Mouse (Mus musculus) left cerebral cortex, postnatal 10 days (tissue): ENCODE measurements around the gene Itga10. TPM values are rescaled to one million over a fixed set of nuclear protein-coding genes. Genes with fewer than 3 reads are reported as not detected.
A peak's percentile ranks its signal among the peaks of the same experiment; 100 is the strongest.
"Not testable (repeated sequence)": the region's sequence is repeated elsewhere in the genome, so short reads cannot be mapped to it uniquely, and the experiment has no call there.

Experiments
- DNase-seq, 2 experiments: peaks; one replicate each; pipeline ENCODE4 v3.0.0; 2021 to 2022; ENCODE audit warnings: low spot score in 2 of 2, mixed read lengths in 1 of 2; ENCODE audit errors: extremely low spot score in 1 of 2
- intact Hi-C: fragments of 180-260 bp; cut with DNase I; formaldehyde crosslinking; loops from one replicate; pipeline ENCODE4 v1.15.1; 2025
- total RNA-seq, 2 experiments: library from RNA; stranded (reverse); gene quantifications; 2 replicates each; pipeline ENCODE4 v1.2.3; 2021

Itga10 gene
- total RNA-seq, 2 experiments from 2014 or later = 1.4 to 1.9 TPM

DNA sequence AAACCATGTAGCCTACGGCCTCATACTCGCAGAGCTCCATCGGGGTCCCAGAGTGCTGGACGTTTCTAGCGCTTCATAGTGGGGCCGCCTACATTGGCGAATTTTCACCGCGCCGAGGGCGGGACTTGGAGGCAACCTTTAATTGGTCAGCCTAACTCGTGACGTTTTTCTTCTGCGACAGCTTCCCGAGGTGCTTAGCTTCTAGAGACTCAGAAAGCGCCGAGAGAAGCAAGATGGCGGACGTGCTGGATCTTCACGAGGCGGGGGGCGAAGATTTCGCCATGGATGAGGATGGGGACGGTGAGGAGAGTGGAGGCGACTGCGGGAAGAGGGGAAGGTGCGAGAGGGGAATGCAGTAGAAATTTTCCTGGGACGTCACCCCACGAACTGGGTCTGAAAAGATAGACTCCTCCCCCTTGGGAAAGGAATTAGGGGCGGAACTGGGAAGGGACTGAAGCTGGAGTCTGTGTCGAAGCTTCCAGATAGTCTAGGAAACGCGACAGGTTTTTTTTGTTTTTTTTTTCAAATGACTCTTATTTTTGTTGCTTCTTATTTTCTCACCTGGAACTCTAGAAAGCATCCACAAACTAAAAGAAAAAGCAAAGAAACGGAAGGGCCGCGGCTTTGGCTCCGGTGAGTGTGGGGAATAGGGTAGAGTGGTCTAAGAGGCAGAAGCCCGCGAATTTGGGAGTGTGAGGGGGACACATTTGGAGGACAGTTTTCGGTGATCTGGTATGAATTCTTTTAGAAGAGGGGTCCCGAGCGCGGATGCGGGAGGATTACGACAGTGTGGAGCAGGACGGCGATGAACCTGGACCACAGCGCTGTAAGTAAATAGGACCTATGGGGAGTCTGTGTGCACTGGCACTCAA lies 15.4 kb upstream of the Itga10 start, which contains the start of gene Rbm8a:
Gene Rbm8a (plus strand): TSS at position 205 of the 872 bp plus-strand sequence.
- intact Hi-C loops = no loop called here
- DNase-seq = peak; percentile 97

DNA sequence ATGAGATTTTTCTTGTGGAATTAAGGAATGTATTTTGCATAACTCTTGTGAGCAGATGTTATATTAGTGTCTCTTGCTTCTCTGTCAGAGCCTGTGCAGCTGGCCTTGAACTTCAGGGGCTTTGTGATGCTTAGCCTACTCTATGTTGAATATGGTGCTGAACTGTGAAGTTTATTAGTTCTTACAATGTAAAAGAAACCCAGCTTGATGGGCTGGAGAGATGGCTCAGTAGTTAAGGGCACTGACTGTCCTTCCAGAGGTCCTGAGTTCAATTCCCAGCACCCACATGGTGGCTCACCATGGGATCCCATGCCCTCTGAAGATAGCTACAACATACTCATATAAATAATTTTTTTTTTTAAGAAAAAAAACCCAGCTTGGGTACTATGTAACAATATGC lies 13.3 kb upstream of the Itga10 start:
- intact Hi-C loops = no loop called here
- no peak for DNase-seq

DNA sequence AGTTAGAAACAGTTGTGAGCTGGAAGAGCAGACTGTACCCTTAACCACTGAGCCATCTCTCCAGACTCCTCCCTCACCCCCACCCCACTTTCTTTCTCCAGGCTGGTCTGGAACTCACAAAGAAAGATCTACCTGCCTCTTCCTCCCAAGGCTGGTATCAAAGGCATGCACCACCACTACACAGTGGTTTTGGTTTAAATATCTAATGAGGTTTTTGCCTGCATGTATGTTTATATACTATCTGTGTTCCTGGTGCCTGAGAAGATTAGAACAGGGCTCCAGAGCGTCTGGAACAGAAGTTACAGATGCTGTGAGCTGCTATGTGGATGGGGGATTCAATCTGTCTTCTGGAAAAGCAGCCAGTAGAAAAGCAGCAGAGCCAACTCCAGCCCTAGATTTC lies 11.4 kb upstream of the Itga10 start:
- intact Hi-C loops = no loop called here
- no peak for DNase-seq

DNA sequence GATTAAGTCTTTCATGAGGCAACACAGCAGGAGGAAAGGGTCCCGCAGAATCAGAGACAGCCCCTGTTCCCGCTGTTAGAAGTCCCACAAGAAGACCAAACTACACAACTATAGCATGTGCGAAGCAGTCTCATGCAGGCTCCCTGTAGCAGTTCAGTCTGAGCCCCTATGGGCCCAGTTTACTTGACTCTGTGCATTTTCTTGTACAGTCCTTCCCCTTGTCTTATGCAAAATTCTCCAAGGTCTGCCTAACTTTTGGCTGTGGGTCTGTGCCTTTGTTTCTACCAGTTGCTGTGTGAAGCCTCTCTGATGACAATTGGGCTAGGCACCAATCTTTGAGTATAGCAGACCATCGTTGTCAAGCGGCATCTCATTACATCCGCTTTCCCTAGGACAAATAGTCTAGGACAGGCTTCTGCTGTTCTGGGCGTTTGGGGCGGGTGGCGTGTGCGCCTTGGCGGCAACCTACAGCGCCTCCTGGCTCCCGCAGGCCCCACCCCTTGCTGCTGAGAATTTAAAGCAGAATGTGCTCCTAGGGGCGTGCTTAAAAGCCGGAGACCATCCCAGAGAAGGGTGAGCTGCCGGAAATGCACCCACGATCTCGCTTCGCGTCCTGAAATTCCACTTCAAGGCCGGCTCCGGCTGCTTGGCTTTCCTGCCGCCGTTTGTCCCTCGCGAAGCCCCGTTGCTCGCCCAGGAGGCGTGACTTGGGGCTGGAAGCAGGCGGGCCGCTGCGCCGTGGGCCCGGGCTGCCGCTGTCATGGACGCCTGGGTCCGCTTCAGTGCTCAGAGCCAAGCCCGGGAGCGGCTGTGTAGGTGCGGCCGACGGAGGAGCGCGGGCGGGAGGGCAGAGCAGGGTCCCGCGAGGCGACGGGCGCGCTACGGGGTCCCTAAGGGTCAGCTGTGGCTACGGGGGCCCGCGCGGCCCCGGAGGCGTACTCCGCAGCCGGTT lies 10.2 kb upstream of the Itga10 start, which contains the start of the genes Pex11b and Gm42957:
Gene Pex11b (plus strand): TSS at position 449 of the 952 bp plus-strand sequence.
Gene Gm42957 (plus strand): TSS at position 547 of the 952 bp plus-strand sequence.
- DNase-seq = peak; percentile 76 to 93
- intact Hi-C loops = loop anchor here (5.0 kb wide), 1 partner anchor 83 kb away; no protein-coding TSS in a partner anchor

DNA sequence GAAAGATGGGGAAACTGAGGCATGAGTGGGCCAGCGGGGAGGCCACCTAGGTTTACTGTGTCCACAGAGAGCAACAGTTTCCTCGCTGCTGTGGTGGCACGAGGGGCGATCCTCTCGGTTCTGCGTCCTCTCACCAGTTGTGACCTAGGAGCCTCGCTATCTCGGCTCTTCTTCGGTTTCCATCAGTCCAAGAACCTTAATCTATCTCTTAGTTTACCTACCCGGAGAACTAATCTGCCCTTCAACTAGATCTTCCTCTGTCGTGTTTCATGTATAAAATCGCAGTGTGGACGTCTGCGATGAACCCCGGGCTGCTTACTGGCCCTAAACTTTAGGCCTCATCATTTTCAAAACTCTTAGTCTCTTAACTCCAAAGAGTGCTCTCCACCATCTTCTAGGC lies 9.5 kb upstream of the Itga10 start:
- no peak for DNase-seq
- intact Hi-C loops = loop anchor here (5.0 kb wide), 1 partner anchor 84 kb away; no protein-coding TSS in a partner anchor

DNA sequence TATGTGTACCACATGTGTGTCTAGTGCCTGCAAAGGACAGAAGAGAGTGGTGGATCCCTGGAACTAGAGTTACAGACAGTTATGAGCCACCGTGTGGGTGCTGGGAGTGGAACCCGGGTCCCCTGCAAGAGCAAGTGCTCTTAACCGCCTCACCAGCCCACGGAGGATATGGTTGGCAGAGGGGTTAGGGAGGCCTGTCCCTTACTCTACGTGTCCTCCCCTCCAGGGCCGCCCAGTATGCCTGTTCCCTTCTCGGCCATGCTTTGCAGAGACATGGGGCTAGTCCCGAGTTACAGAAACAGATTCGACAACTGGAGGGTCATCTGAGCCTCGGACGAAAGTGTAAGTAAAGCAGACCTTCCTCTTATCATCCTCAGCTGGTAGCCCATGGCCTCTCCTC lies 8.9 kb upstream of the Itga10 start:
- intact Hi-C loops = loop anchor here (5.0 kb wide), 1 partner anchor 84 kb away; no protein-coding TSS in a partner anchor

DNA sequence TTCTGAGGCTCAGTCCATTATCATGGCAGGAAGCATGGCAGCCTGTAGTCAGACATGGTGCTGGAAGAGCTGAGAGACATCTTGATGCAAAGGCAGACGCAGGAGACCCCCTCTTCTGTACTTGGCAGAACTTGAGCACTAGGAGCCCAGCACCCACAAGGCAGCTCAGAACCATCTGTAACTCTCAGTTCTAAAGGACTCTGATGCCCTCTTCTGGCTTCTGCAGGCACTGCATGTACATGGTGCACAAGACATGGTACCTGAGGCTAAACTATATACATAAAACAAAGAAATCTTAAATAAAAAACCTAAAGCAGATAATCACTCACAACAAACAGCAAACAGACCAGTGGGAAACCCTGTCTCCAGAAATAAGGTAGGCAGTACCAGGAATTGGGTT lies 6.2 kb upstream of the Itga10 start:
- intact Hi-C loops = loop anchor here (5.0 kb wide), 1 partner anchor 87 kb away; no protein-coding TSS in a partner anchor
- peak in 1 of 2 experiments; percentile 52 for DNase-seq

More for the DNA sequence above, 8.9 kb upstream of the Itga10 start:
- DNase-seq = peak in 1 of 2 experiments; percentile 30

DNA sequence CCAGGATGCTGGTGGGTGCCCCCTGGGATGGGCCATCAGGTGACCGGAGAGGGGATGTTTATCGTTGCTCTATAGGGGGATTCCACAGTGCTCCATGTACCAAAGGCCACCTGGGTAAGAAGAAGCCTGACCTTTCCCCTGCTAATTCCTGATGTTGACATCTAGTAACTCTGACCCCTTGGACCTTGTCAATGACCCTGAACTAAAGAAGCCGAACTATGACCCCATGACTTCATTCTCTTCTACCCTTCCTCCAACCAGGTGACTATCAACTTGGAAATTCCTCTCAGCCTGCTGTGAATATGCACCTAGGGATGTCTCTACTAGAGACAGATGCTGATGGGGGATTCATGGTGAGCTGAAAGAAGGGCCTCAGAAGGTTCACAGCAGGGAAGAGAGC lies 2.0 kb downstream of the Itga10 start:
- no peak for DNase-seq
- intact Hi-C loops = no loop called here

DNA sequence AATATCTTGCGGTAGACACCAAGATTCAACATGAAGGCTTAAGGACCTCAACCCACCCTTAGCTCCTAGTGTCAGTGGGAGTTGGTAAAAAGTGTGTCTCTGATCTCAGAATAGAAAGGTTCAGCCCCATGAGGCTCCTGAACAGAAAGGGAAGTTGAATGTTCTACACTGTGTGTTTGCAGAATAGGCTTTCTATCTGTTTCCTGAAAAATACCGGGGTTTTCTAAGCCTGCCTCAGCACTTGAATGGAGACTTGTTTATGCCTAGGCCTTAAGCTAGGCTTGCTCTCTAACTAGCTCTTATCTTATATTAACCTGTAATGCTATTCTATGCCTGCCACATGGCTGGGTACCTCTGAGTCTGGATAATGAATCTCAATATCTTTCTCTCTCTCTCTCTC lies 15.5 kb downstream of the Itga10 start:
- DNase-seq = no peak
- intact Hi-C loops = no loop called here

DNA sequence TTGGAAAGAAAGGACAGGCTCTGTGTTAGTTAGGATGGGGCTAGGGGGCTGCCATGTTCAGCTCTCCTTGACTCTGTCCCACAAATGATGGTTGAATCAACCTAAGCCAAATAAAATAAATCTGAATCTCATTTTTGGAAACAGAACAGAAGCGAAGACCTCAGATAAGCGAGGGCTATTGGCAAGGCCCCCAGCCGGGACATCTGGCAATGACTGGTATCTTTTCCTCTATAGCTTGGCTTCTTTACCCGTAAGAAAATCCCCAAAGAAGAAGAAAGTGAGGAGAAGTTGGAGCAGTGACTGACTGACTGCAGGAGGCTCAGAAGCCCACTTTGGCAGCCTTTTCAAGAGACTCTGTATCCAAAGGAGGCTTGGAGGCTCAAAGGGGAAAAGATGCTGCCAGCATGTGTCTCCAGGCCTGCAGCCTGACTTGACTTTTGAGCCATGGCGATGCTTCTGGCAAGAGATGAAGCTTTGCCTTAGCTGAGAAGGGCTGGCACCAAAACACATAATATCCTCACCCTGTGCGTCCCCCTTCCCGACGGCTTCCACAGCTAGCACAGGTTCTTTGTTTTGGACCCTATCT lies 17.4 kb downstream of the Itga10 start:
- no peak for DNase-seq
- intact Hi-C loops = no loop called here

DNA sequence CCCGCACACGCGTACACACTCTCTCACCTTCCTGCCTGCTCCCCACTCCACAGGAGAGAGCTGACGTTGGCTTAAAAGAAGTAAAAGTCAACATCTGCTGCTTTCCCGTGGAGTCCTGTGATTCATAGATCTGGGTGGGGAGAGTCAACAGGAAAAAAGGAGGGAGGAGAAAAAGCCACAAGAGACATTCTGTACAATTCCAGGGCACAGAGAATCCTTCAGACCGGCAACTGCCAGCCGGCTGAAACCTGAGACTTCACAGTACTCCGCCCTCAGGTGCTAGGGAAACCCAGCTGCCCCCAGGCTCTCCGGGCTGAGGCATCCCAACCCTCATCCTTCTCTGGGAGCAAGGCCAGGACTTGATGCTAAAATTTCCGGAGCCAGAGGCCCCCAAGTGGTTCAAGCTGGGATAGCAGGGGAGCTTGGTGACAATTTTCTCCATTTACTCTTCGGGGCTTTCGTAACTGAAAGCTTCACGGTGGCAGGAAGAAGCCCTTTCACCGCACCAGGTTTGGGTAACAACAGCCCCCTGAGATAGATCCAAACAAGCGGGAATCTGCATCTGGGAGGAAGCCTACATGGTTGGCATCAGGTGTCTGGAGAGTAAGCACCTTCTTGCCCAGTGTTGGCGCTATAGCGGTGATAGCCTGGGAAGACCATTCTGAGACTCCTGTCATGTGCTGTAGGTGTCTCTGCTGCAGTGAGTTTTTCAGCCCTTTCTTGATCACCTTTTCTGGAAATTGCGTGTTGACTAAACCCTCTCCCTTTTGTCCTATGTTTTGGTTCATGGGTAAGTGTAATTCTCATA lies 18.3 kb downstream of the Itga10 start:
- intact Hi-C loops = no loop called here
- DNase-seq = peak; percentile 86

DNA sequence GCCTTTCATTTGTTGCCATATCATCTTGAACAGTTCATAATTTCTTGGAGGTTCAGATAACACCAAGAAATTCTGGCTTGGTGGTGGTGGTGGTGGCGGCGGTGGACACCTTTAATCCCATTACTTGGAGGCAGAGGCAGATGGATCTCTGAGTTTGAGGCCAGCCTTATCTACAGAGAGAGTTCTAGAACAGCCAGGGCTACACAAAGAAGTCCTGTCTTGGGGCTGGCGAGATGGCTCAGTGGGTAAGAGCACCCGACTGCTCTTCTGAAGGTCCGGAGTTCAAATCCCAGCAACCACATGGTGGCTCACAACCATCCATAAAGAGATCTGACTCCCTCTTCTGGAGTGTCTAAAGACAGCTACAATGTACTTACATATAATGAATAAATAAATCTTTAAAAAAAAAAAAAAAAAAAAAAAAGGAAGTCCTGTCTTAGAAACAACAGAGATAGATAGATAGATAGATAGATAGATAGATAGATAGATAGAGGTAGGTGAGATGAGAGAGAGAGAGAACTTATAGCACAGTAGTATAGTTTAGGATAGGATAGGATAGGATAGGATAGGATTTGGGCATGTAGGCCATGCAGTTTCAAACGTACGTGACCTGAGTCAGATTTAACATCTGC lies 20.5 kb downstream of the Itga10 start:
- DNase-seq, intact Hi-C loops: not testable (repeated sequence)

DNA sequence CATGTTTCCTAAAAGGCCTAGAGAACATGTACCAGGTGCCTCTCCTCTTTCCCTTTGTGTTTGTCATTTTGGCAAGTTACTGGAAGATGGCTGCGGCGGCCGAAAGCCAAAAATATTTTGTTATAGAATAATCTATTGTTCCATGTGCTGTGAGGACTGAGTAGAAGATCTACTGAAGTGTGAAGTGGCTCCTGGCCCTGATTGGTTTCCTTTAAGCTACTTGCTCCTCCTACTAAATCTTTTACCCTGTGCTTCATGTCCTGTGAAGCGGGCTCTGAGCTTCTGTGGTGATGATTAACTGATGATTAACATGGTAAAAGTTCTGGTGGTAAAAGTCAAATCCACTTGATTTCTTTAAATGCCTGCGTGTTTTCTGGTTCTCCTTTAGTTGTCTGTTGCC lies 21.5 kb downstream of the Itga10 start:
- intact Hi-C loops = no loop called here
- no peak for DNase-seq

DNA sequence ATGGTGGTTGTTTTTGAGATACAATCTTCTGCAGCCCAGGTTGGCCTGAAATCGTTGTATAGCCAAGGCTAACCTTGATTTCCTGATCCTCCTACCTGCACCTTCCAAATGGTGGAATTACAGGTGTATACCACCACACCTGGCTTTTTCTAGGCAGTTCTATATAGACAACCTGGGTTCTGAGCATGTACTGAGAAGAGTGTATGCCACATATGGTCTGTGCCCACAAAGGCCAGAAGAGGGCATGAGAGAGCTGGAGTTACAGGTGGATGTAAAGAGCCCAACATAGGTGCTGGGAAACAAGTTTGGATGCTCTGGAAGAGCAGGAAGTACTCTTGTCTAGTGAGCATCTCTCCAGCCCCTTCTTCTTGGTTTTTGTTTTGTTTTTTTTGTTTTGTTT lies 21.9 kb downstream of the Itga10 start:
- intact Hi-C loops = no loop called here
- no peak for DNase-seq

DNA sequence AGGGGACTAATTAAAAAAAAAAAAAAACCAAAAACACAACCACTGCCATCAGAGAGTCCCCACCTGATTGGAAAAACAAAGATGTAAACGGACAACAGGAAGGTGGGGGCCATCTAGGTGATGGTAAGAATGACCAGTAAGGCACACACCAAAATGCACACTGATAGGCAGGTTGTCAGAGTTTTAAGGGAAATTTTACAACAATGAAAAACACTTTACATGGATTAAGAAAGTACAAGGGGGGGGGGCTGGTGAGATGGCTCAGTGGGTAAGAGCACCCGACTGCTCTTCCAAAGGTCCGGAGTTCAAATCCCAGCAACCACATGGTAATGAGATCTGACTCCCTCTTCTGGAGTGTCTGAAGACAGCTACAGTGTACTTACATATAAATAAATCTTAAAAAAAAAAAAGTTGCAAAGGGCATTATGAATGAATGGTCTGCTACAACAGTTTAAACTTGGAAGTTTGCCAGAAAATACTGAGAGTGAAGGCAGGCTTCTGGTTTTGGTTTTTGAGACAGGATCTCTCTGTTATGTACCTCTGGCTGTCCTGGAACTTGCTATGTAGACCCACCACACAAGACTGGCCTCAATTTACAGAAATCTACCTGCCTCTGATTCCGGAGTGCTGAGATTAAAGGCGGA lies 23.2 kb downstream of the Itga10 start:
- intact Hi-C loops = no loop called here
- no peak for DNase-seq

DNA sequence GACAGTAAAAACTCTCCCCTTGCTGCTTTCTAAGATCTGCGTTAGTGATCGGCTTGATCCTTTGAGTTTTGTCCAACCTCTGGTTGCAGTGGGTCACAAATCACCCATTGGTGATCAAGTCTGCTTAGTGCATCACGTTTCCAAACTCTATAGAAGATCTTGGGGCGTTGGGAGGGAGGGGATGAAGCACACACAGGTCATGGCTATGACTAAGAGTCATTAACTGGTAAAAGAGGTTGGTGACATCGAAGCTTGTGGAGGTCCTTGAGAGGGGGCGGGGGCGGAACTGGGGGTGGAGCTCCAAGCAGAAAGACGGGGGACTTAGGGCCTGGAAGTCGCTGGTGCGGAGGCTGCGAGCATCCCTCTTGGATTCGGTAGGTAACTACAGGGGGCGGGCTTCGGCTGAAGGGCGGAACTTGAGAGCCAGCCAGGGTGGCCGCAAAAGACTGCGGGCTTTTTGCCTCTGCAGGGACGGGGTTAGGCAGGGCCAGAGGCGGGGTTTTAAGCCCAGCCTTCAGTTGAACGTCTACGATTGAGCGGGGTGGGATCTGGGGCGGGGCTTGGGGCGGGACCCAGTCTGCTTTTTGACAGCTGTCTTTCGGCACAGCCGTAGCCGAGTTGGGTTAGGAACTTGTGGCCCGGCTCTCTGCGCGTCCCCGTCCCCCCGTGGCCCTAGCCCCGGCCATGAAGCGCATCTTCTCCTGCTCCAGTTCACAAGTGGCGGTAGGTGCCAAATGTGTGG lies 24.5 kb downstream of the Itga10 start, which contains the start of gene Ankrd35:
Gene Ankrd35 (plus strand): TSS at position 405 of the 742 bp plus-strand sequence.
- DNase-seq = peak; percentile 45 to 89
- intact Hi-C loops = loop anchor here (5.0 kb wide), 1 partner anchor 37 kb away; the partner anchor contains the start of gene Nudt17
